Mouse (Mus musculus): ENCODE results near the gene Gm38431.

- TF ChIP-seq CTCF (IDR thresholded peaks at IDR 0.05; ENCODE audit: borderline replicate concordance, extremely low read depth, insufficient read depth, insufficient read length) (peak; percentile 83), POLR2A (IDR thresholded peaks at IDR 0.05; ENCODE audit: borderline replicate concordance, extremely low read depth, insufficient read depth, insufficient read length, poor library complexity, severe bottlenecking) (no peak)
Observed at GRCm38 (mm10) chr9:21029291-21030054, 62.3 kb downstream of the Gm38431 start, which contains the start of gene Icam4.

Data from brain, embryonic 14.5 days (tissue).